ENCODE assay signal across 8 mouse cellular contexts in genomic region chr17:35635699-35636111, GRCm38 (mm10). TPM values are rescaled to one million over a fixed set of nuclear protein-coding genes. Genes with fewer than 3 reads are reported as not detected.
DNase-seq lines count a peak whose midpoint lies in the region; ATAC-seq and TF ChIP-seq lines count a peak whose summit lies in the region.

No protein-coding gene starts in this region.

- no peaks in the 10 kb centered on the region for H3K4me1 ChIP-seq in cerebellum, adult 2 months (ENCODE audit: control insufficient read depth, insufficient read depth, low read length)
- peaks cover 8% of the 10 kb centered on the region for H3K4me1 ChIP-seq in hindbrain, embryonic 12.5 days

- peak; percentile 79 for TF ChIP-seq CTCF in cerebellum, adult 2 months (IDR thresholded peaks at IDR 0.05; ENCODE audit: borderline replicate concordance, insufficient read depth, low read depth, low read length)

- peak overlapping the region; percentile 38; the same call in 1 of the 2 replicates for H3K9ac ChIP-seq in hindbrain, embryonic 12.5 days

- DNase-seq in NIH3T3 (ENCODE audit: low read depth) = peak; percentile 95
- peak; percentile 77 to 82 for DNase-seq in cerebellum, adult 2 months
- peak; percentile 74 for DNase-seq in forelimb bud, embryonic 11.5 days (ENCODE audit: low read depth, low spot score)
- peak; percentile 65 to 86 for DNase-seq in layer of hippocampus, postnatal 14 days (ENCODE audit: low spot score in 2 of 2)
- DNase-seq in lung, postnatal 10 days = peak; percentile 82
- peak; percentile 84 for DNase-seq in retina, postnatal 1 day

- no peaks in the 10 kb centered on the region for H3K27me3 ChIP-seq in cerebellum, adult 2 months (ENCODE audit: control insufficient read depth, insufficient read depth, low read length)
- H3K27me3 ChIP-seq in hindbrain, embryonic 12.5 days = peaks cover 10% of the 10 kb centered on the region; the same call in 1 of the 2 replicates

- H3K4me2 ChIP-seq in hindbrain, embryonic 12.5 days (replicated peaks) = peak overlapping the region; percentile 63

- H3K27ac ChIP-seq in cerebellum, adult 2 months (ENCODE audit: insufficient read depth, low read length) = no peak overlapping the region; the same call in 1 of the 2 replicates
- H3K27ac ChIP-seq in hindbrain, embryonic 12.5 days = no peak overlapping the region

- TF ChIP-seq POLR2A in cerebellum, adult 2 months (IDR thresholded peaks at IDR 0.05; ENCODE audit: borderline replicate concordance, insufficient read depth, low read length) = peak; percentile 28; the same call in 1 of the 2 replicates

- WGBS in cerebellum, adult 2 months = 1% methylated on average over 15 of the region's 15 CpGs
- WGBS in hindbrain, embryonic 12.5 days = under 1% methylated on average over 15 of the region's 15 CpGs

- no peaks in the 10 kb centered on the region for H3K36me3 ChIP-seq in hindbrain, embryonic 12.5 days

- H3K4me3 ChIP-seq in cerebellum, adult 2 months (replicated peaks; ENCODE audit: insufficient read depth, low read depth, low read length) = peak overlapping the region; percentile 100
- peak overlapping the region; percentile 34 for H3K4me3 ChIP-seq in hindbrain, embryonic 12.5 days

- no peaks in the 10 kb centered on the region for H3K9me3 ChIP-seq in hindbrain, embryonic 12.5 days (replicated peaks)

- 0 out of 2 replicates have a peak, but pooled peaks have one; percentile 54 for ATAC-seq in hindbrain, embryonic 12.5 days (ENCODE audit: low FRiP score)
- no peak for ATAC-seq in activated CD4-positive, CD25-positive, alpha-beta regulatory T cell, adult 4 months

RNA-seq across cellular contexts. Expression of gene Mucl3, which starts 7.8 kb away (rescaled TPM):
- polyA plus RNA-seq in cerebellum, adult 2 months (2012; rRNA removed) = not detected in 2 replicates
- 0.15 and 0.20 TPM in 2 replicates for polyA plus RNA-seq in hindbrain, embryonic 12.5 days (2016; fragmentation: Nextera tagmentation; extraction: Ambion mirVana)
- not detected for total RNA-seq in layer of hippocampus, postnatal 14 days (2021)
- under 1 TPM in 1 of 2 experiments, not detected in 1; 0.36 TPM for polyA plus RNA-seq in activated CD4-positive, CD25-positive, alpha-beta regulatory T cell, adult 4 months (2017; shearing (Covaris generic))

RNA-seq across cellular contexts. Expression of gene Gm9573, which starts 9.3 kb away (rescaled TPM):
- not detected in 2 replicates for polyA plus RNA-seq in cerebellum, adult 2 months (2012; rRNA removed)
- not detected in 2 replicates for polyA plus RNA-seq in hindbrain, embryonic 12.5 days (2016; fragmentation: Nextera tagmentation; extraction: Ambion mirVana)
- total RNA-seq in layer of hippocampus, postnatal 14 days (2021) = not detected
- polyA plus RNA-seq in activated CD4-positive, CD25-positive, alpha-beta regulatory T cell, adult 4 months (2017; shearing (Covaris generic)) = not detected

RNA-seq across cellular contexts. Expression of gene Vars2, which starts 31.7 kb away (rescaled TPM):
- 35.5 and 35.9 TPM in 2 replicates for polyA plus RNA-seq in cerebellum, adult 2 months (2012; rRNA removed)
- polyA plus RNA-seq in hindbrain, embryonic 12.5 days (2016; fragmentation: Nextera tagmentation; extraction: Ambion mirVana) = 16.5 and 16.9 TPM in 2 replicates
- 10 to 100 TPM; 34.3 to 34.8 TPM for total RNA-seq in layer of hippocampus, postnatal 14 days (2021)
- polyA plus RNA-seq in activated CD4-positive, CD25-positive, alpha-beta regulatory T cell, adult 4 months (2017; shearing (Covaris generic)) = 10 to 100 TPM in 1 of 2 experiments, 1 to 10 TPM in 1; 9.3 to 11.8 TPM

RNA-seq across cellular contexts. Expression of gene Sfta2, which starts 34.4 kb away (rescaled TPM):
- polyA plus RNA-seq in cerebellum, adult 2 months (2012; rRNA removed) = not detected in 2 replicates
- not detected in 2 replicates for polyA plus RNA-seq in hindbrain, embryonic 12.5 days (2016; fragmentation: Nextera tagmentation; extraction: Ambion mirVana)
- not detected for total RNA-seq in layer of hippocampus, postnatal 14 days (2021)
- polyA plus RNA-seq in activated CD4-positive, CD25-positive, alpha-beta regulatory T cell, adult 4 months (2017; shearing (Covaris generic)) = not detected

RNA-seq across cellular contexts. Expression of gene Gtf2h4, which starts 37.8 kb away (rescaled TPM):
- polyA plus RNA-seq in cerebellum, adult 2 months (2012; rRNA removed) = 30.7 and 34.8 TPM in 2 replicates
- polyA plus RNA-seq in hindbrain, embryonic 12.5 days (2016; fragmentation: Nextera tagmentation; extraction: Ambion mirVana) = 34.7 and 37.7 TPM in 2 replicates
- total RNA-seq in layer of hippocampus, postnatal 14 days (2021) = 10 to 100 TPM; 23.9 to 25.8 TPM
- 10 to 100 TPM; 11.5 to 30.4 TPM for polyA plus RNA-seq in activated CD4-positive, CD25-positive, alpha-beta regulatory T cell, adult 4 months (2017; shearing (Covaris generic))
